Mouse (Mus musculus) heart, embryonic 12.5 days (tissue): ENCODE results near the gene Faf2. TPM values are rescaled to one million over a fixed set of nuclear protein-coding genes. Genes with fewer than 3 reads are reported as not detected.

Source experiments
- ATAC-seq: fragments of 200-750 bp; cut with Nextera tagmentation; 2 replicates; pipeline ENCODE4 v1.8.0; 2017; ENCODE audit warnings: moderate TSS enrichment, moderate library complexity; ENCODE audit not compliant: insufficient number of reproducible peaks, low FRiP score
- H3K27ac ChIP-seq: fragments of 300-500 bp; sonication (generic); 2 replicates; pipeline ENCODE4 v1.5.1; 2016; ENCODE audit warnings: mild to moderate bottlenecking, moderate library complexity; ENCODE audit not compliant: poor library complexity, severe bottlenecking
- H3K27me3 ChIP-seq: fragments of 300-500 bp; sonication (generic); replicated peaks from 2 replicates; pipeline ENCODE4 v1.6.1; 2016; ENCODE audit warnings: mild to moderate bottlenecking, moderate library complexity
- H3K36me3 ChIP-seq: fragments of 300-500 bp; sonication (generic); 2 replicates; pipeline ENCODE4 v1.6.1; 2016; ENCODE audit warnings: mild to moderate bottlenecking, moderate library complexity
- H3K4me1 ChIP-seq: fragments of 300-500 bp; sonication (generic); replicated peaks from 2 replicates; pipeline ENCODE4 v1.6.1; 2016; ENCODE audit warnings: mild to moderate bottlenecking
- H3K4me2 ChIP-seq: fragments of 300-500 bp; sonication (generic); 2 replicates; pipeline ENCODE4 v1.6.1; 2016; ENCODE audit warnings: mild to moderate bottlenecking, moderate library complexity
- H3K4me3 ChIP-seq: fragments of 300-500 bp; sonication (generic); 2 replicates; pipeline ENCODE4 v1.5.1; 2016; ENCODE audit warnings: mild to moderate bottlenecking
- H3K9ac ChIP-seq: fragments of 300-500 bp; sonication (generic); 2 replicates; pipeline ENCODE4 v1.6.1; 2016; ENCODE audit warnings: mild to moderate bottlenecking, moderate library complexity
- H3K9me3 ChIP-seq: fragments of 300-500 bp; sonication (generic); replicated peaks from 2 replicates; pipeline ENCODE4 v1.6.1; 2016; ENCODE audit warnings: mild to moderate bottlenecking, moderate library complexity
- WGBS: fragments of 180-500 bp; shearing (Covaris S2); methylation state at CpG from one replicate; pipeline ENCODE4 v1.1.7; 2016; 5-methylcytosine and 5-hydroxymethylcytosine counted together
- polyA plus RNA-seq: library from polyadenylated mRNA; unstranded; fragments of >200 nt; fragmentation: Nextera tagmentation; extraction: Ambion mirVana; gene quantifications from 2 replicates; pipeline ENCODE4 v1.2.1, GENCODE M21; 2016

The Faf2 gene
- polyA plus RNA-seq, 1 experiment from 2014 or later = 48.8 TPM

- Histone ChIP-seq H3K9ac (peak within 1 kb of the TSS; percentile 90), H3K4me2 (peak within 1 kb of the TSS; percentile 89), H3K4me1 (peaks cover 22% of the 10 kb centered on the region), H3K9me3 (no peaks in the 10 kb centered on the region), H3K27me3 (no peaks in the 10 kb centered on the region), H3K4me3 (peak within 1 kb of the TSS; percentile 89), H3K36me3 (peaks cover 40% of the 10 kb centered on the region), H3K27ac (peak within 1 kb of the TSS; percentile 83)
- WGBS = under 1% methylated on average over 51 of the region's 51 CpGs
- peak; percentile 98 for ATAC-seq
Observed at GRCm38 (mm10) chr13:54589996-54590951, 31.3 kb upstream of the Faf2 start, which contains the start of the genes Nop16 and Higd2a. Gene Nop16, minus strand, starts transcription at chr13:54590090. Gene Higd2a, plus strand, starts transcription at chr13:54590207.

GRCm38 (mm10) chr13:54591776-54592356 is 29.7 kb upstream of the Faf2 start:
- no peaks in the 10 kb centered on the region for H3K27me3 ChIP-seq
- no peaks in the 10 kb centered on the region for H3K9me3 ChIP-seq
- 87% methylated on average over 8 of the region's 8 CpGs for WGBS
- ATAC-seq = no peak
- peak overlapping the region; percentile 89 for H3K4me2 ChIP-seq
- no peak overlapping the region for H3K27ac ChIP-seq
- H3K36me3 ChIP-seq = peaks cover 31% of the 10 kb centered on the region
- peak overlapping the region; percentile 1; the same call in 1 of the 2 replicates for H3K9ac ChIP-seq
- no peak overlapping the region for H3K4me3 ChIP-seq
- H3K4me1 ChIP-seq = peaks cover 38% of the 10 kb centered on the region

- WGBS = 90% methylated on average over 11 of the region's 11 CpGs
- Histone ChIP-seq H3K4me1 (peaks cover 53% of the 10 kb centered on the region), H3K9ac (no peak overlapping the region), H3K27ac (no peak overlapping the region), H3K36me3 (peaks cover 26% of the 10 kb centered on the region), H3K4me3 (no peak overlapping the region), H3K27me3 (no peaks in the 10 kb centered on the region), H3K9me3 (no peaks in the 10 kb centered on the region), H3K4me2 (no peak overlapping the region)
- no peak for ATAC-seq
Observed at GRCm38 (mm10) chr13:54593617-54594016, 28.0 kb upstream of the Faf2 start.

GRCm38 (mm10) chr13:54596107-54596690 is 25.4 kb upstream of the Faf2 start:
- ATAC-seq = peak; percentile 33; the same call in 1 of the 2 replicates
- H3K4me2 ChIP-seq = peak overlapping the region; percentile 29

GRCm38 (mm10) chr13:54596870-54597269 is 24.7 kb upstream of the Faf2 start:
- peak overlapping the region; percentile 29; the same call in 1 of the 2 replicates for H3K9ac ChIP-seq
- no peaks in the 10 kb centered on the region for H3K27me3 ChIP-seq
- no peaks in the 10 kb centered on the region for H3K9me3 ChIP-seq
- peaks cover 38% of the 10 kb centered on the region for H3K4me1 ChIP-seq
- peak overlapping the region; percentile 29; the same call in 1 of the 2 replicates for H3K4me2 ChIP-seq
- ATAC-seq = peak; percentile 33; the same call in 1 of the 2 replicates
- WGBS = 43% methylated on average over 5 of the region's 5 CpGs
- H3K4me3 ChIP-seq = no peak overlapping the region
- peak overlapping the region; percentile 71 for H3K27ac ChIP-seq
- H3K36me3 ChIP-seq = peaks cover 37% of the 10 kb centered on the region

More at GRCm38 (mm10) chr13:54596107-54596690, 25.4 kb upstream of the Faf2 start:
- peaks cover 45% of the 10 kb centered on the region for H3K4me1 ChIP-seq
- no peak overlapping the region for H3K4me3 ChIP-seq
- peak overlapping the region; percentile 71 for H3K27ac ChIP-seq
- 48% methylated on average over 8 of the region's 8 CpGs for WGBS
- H3K27me3 ChIP-seq = no peaks in the 10 kb centered on the region
- peaks cover 37% of the 10 kb centered on the region for H3K36me3 ChIP-seq
- H3K9me3 ChIP-seq = no peaks in the 10 kb centered on the region
- H3K9ac ChIP-seq = 0 out of 2 replicates have a peak overlapping the region, but pooled peaks have one; percentile 28

- no peak; the same call in 1 of the 2 replicates for ATAC-seq
- Histone ChIP-seq H3K27ac (no peak overlapping the region), H3K4me3 (no peak overlapping the region), H3K9ac (no peak overlapping the region), H3K27me3 (no peaks in the 10 kb centered on the region), H3K4me1 (peaks cover 44% of the 10 kb centered on the region), H3K36me3 (peaks cover 29% of the 10 kb centered on the region), H3K4me2 (no peak overlapping the region), H3K9me3 (no peaks in the 10 kb centered on the region)
- 84% methylated on average over 12 of the region's 12 CpGs for WGBS
Observed at GRCm38 (mm10) chr13:54598622-54599143, 22.9 kb upstream of the Faf2 start.

- Histone ChIP-seq H3K36me3 (peaks cover 33% of the 10 kb centered on the region), H3K27ac (no peak overlapping the region), H3K27me3 (no peaks in the 10 kb centered on the region), H3K9ac (no peak overlapping the region), H3K4me2 (no peak overlapping the region), H3K9me3 (no peaks in the 10 kb centered on the region), H3K4me1 (peaks cover 16% of the 10 kb centered on the region), H3K4me3 (no peak overlapping the region)
- 63% methylated on average over 3 of the region's 3 CpGs for WGBS
- ATAC-seq = no peak
Observed at GRCm38 (mm10) chr13:54602639-54603111, 18.9 kb upstream of the Faf2 start.

GRCm38 (mm10) chr13:54603501-54603900 is 18.1 kb upstream of the Faf2 start:
- no peak for ATAC-seq
- Histone ChIP-seq H3K4me2 (no peak overlapping the region), H3K9ac (no peak overlapping the region), H3K4me1 (peaks cover 10% of the 10 kb centered on the region), H3K36me3 (peaks cover 25% of the 10 kb centered on the region), H3K27me3 (no peaks in the 10 kb centered on the region), H3K9me3 (no peaks in the 10 kb centered on the region), H3K4me3 (no peak overlapping the region), H3K27ac (no peak overlapping the region)

GRCm38 (mm10) chr13:54604221-54604620 is 17.4 kb upstream of the Faf2 start:
- no peak for ATAC-seq
- Histone ChIP-seq H3K4me1 (peaks cover 17% of the 10 kb centered on the region), H3K4me2 (no peak overlapping the region), H3K9me3 (no peaks in the 10 kb centered on the region), H3K9ac (no peak overlapping the region), H3K27ac (no peak overlapping the region), H3K27me3 (no peaks in the 10 kb centered on the region), H3K36me3 (peaks cover 18% of the 10 kb centered on the region), H3K4me3 (no peak overlapping the region)
- 65% methylated on average over 4 of the region's 4 CpGs for WGBS

- Histone ChIP-seq H3K9me3 (no peaks in the 10 kb centered on the region), H3K4me2 (no peak overlapping the region), H3K9ac (no peak overlapping the region), H3K4me3 (no peak overlapping the region), H3K4me1 (peaks cover 23% of the 10 kb centered on the region), H3K27ac (no peak overlapping the region), H3K36me3 (peaks cover 12% of the 10 kb centered on the region; the same call in 1 of the 2 replicates), H3K27me3 (no peaks in the 10 kb centered on the region)
- 74% methylated on average over 5 of the region's 5 CpGs for WGBS
- ATAC-seq = no peak
Observed at GRCm38 (mm10) chr13:54605426-54605825, 16.2 kb upstream of the Faf2 start.
